Mouse (Mus musculus): ENCODE results near the gene Edar. TPM values are rescaled to one million over a fixed set of nuclear protein-coding genes. Genes with fewer than 3 reads are reported as not detected.

Edar gene
- polyA plus RNA-seq, 2 experiments, result not detected

GRCm38 (mm10) chr10:58614601-58615000 lies 60.9 kb downstream of the Edar start:
- Histone ChIP-seq H3K4me1 (replicated peaks; ENCODE audit: control insufficient read depth in 2 of 2, insufficient read depth in 2 of 2, low read length in 1 of 2) (no peaks in the 10 kb centered on the region), H3K9ac (replicated peaks) (no peak overlapping the region), H3K4me2 (ENCODE audit: low read depth) (no peak overlapping the region), H3K27me3 (ENCODE audit: control insufficient read depth, insufficient read depth, low read length) (no peaks in the 10 kb centered on the region), H3K4me3 (ENCODE audit: insufficient read depth in 1 of 2, low read depth in 2 of 2, low read length in 2 of 2) (no peak overlapping the region), H3K36me3 (replicated peaks; ENCODE audit: control insufficient read depth, insufficient read depth, low read depth) (no peaks in the 10 kb centered on the region), H3K27ac (no peak overlapping the region), H3K9me3 (ENCODE audit: control insufficient read depth, low read length) (no peaks in the 10 kb centered on the region)
- TF ChIP-seq EP300 (IDR thresholded peaks at IDR 0.05; ENCODE audit: low read depth) (no peak), CTCF (IDR thresholded peaks at IDR 0.05; ENCODE audit: low read depth) (no peak)
- WGBS (ENCODE audit: insufficient replicate concordance), result 72% methylated on average over 6 of the region's 6 CpGs
- ATAC-seq (ENCODE audit: insufficient read depth) (no peak), DNase-seq (ENCODE audit: low read depth in 3 of 3, low spot score in 3 of 3) (no peak)

GRCm38 (mm10) chr10:58610484-58611261 lies 64.8 kb downstream of the Edar start:
- TF ChIP-seq EP300 (IDR thresholded peaks at IDR 0.05; ENCODE audit: low read depth), result no peak
- no peak for TF ChIP-seq CTCF (IDR thresholded peaks at IDR 0.05; ENCODE audit: low read depth)
- Histone ChIP-seq H3K36me3 (replicated peaks; ENCODE audit: control insufficient read depth, insufficient read depth, low read depth) (no peaks in the 10 kb centered on the region), H3K27ac (no peak overlapping the region), H3K9me3 (ENCODE audit: control insufficient read depth, low read length) (no peaks in the 10 kb centered on the region), H3K27me3 (ENCODE audit: control insufficient read depth, insufficient read depth, low read length) (no peaks in the 10 kb centered on the region), H3K9ac (replicated peaks) (no peak overlapping the region), H3K4me1 (replicated peaks; ENCODE audit: control insufficient read depth in 2 of 2, insufficient read depth in 2 of 2, low read length in 1 of 2) (no peaks in the 10 kb centered on the region), H3K4me3 (ENCODE audit: insufficient read depth in 1 of 2, low read depth in 2 of 2, low read length in 2 of 2) (no peak overlapping the region), H3K4me2 (ENCODE audit: low read depth) (no peak overlapping the region)
- ATAC-seq (ENCODE audit: insufficient read depth), result no peak
- WGBS (ENCODE audit: insufficient replicate concordance), result 51% methylated on average over 7 of the region's 7 CpGs
- no peak for DNase-seq (ENCODE audit: low read depth in 3 of 3, low spot score in 3 of 3)

- Histone ChIP-seq H3K36me3 (replicated peaks; ENCODE audit: control insufficient read depth, insufficient read depth, low read depth) (no peaks in the 10 kb centered on the region), H3K4me2 (ENCODE audit: low read depth) (no peak overlapping the region), H3K4me1 (replicated peaks; ENCODE audit: control insufficient read depth in 2 of 2, insufficient read depth in 2 of 2, low read length in 1 of 2) (no peaks in the 10 kb centered on the region), H3K27ac (no peak overlapping the region), H3K9me3 (ENCODE audit: control insufficient read depth, low read length) (no peaks in the 10 kb centered on the region), H3K9ac (replicated peaks) (no peak overlapping the region), H3K4me3 (ENCODE audit: insufficient read depth in 1 of 2, low read depth in 2 of 2, low read length in 2 of 2) (no peak overlapping the region), H3K27me3 (ENCODE audit: control insufficient read depth, insufficient read depth, low read length) (no peaks in the 10 kb centered on the region)
- TF ChIP-seq CTCF (IDR thresholded peaks at IDR 0.05; ENCODE audit: low read depth), result no peak
- no peak for TF ChIP-seq EP300 (IDR thresholded peaks at IDR 0.05; ENCODE audit: low read depth)
- ATAC-seq (ENCODE audit: insufficient read depth), result no peak
- 52% methylated on average over 3 of the region's 3 CpGs for WGBS (ENCODE audit: insufficient replicate concordance)
- no peak for DNase-seq (ENCODE audit: low read depth in 3 of 3, low spot score in 3 of 3)
Observed at GRCm38 (mm10) chr10:58608858-58609257, 66.6 kb downstream of the Edar start.

GRCm38 (mm10) chr10:58606356-58606755 lies 69.1 kb downstream of the Edar start:
- no peaks in the 10 kb centered on the region for H3K36me3 ChIP-seq (replicated peaks; ENCODE audit: control insufficient read depth, insufficient read depth, low read depth)
- H3K4me2 ChIP-seq (ENCODE audit: low read depth), result no peak overlapping the region
- no peaks in the 10 kb centered on the region for H3K9me3 ChIP-seq (ENCODE audit: control insufficient read depth, low read length)
- no peak for DNase-seq (ENCODE audit: low read depth in 3 of 3, low spot score in 3 of 3)
- ATAC-seq (ENCODE audit: insufficient read depth), result no peak
- no peak overlapping the region for H3K9ac ChIP-seq (replicated peaks)
- no peaks in the 10 kb centered on the region for H3K27me3 ChIP-seq (ENCODE audit: control insufficient read depth, insufficient read depth, low read length)
- TF ChIP-seq CTCF (IDR thresholded peaks at IDR 0.05; ENCODE audit: low read depth) (no peak), EP300 (IDR thresholded peaks at IDR 0.05; ENCODE audit: low read depth) (no peak)
- no peak overlapping the region for H3K4me3 ChIP-seq (ENCODE audit: insufficient read depth in 1 of 2, low read depth in 2 of 2, low read length in 2 of 2)
- 68% methylated on average over 3 of the region's 3 CpGs for WGBS (ENCODE audit: insufficient replicate concordance)
- H3K4me1 ChIP-seq (replicated peaks; ENCODE audit: control insufficient read depth in 2 of 2, insufficient read depth in 2 of 2, low read length in 1 of 2), result no peaks in the 10 kb centered on the region
- H3K27ac ChIP-seq, result no peak overlapping the region

- DNase-seq (ENCODE audit: low read depth in 3 of 3, low spot score in 3 of 3), result no peak
- Histone ChIP-seq H3K4me1 (replicated peaks; ENCODE audit: control insufficient read depth in 2 of 2, insufficient read depth in 2 of 2, low read length in 1 of 2) (no peaks in the 10 kb centered on the region), H3K4me3 (ENCODE audit: insufficient read depth in 1 of 2, low read depth in 2 of 2, low read length in 2 of 2) (no peak overlapping the region), H3K9ac (replicated peaks) (no peak overlapping the region), H3K36me3 (replicated peaks; ENCODE audit: control insufficient read depth, insufficient read depth, low read depth) (no peaks in the 10 kb centered on the region), H3K27me3 (ENCODE audit: control insufficient read depth, insufficient read depth, low read length) (no peaks in the 10 kb centered on the region), H3K4me2 (ENCODE audit: low read depth) (no peak overlapping the region), H3K27ac (no peak overlapping the region), H3K9me3 (ENCODE audit: control insufficient read depth, low read length) (no peaks in the 10 kb centered on the region)
- TF ChIP-seq EP300 (IDR thresholded peaks at IDR 0.05; ENCODE audit: low read depth), result no peak
- no peak for TF ChIP-seq CTCF (IDR thresholded peaks at IDR 0.05; ENCODE audit: low read depth)
- WGBS (ENCODE audit: insufficient replicate concordance), result 55% methylated on average over 2 of the region's 2 CpGs
- no peak for ATAC-seq (ENCODE audit: insufficient read depth)
Observed at GRCm38 (mm10) chr10:58604779-58605178, 70.7 kb downstream of the Edar start.

Data from liver, embryonic 14.5 days (tissue).